Mouse (Mus musculus): ENCODE measurements at regions not wholly inside any gene's neighbourhood (a gene's known extent, or its start where the extent isn't known, plus 50 kb on each side); places are given as distances from the start of the nearest gene placed in this dataset.

GRCm38 (mm10) chr8:89211931-89212330, 168.0 kb upstream of the Sall1 start:
- Histone ChIP-seq H3K4me3 (ENCODE audit: low read depth, low read length) (no peak overlapping the region), H3K27me3 (ENCODE audit: insufficient read depth, low read length) (no peaks in the 10 kb centered on the region), H3K4me2 (no peak overlapping the region), H3K9me3 (ENCODE audit: low read depth, low read length) (no peaks in the 10 kb centered on the region), H3K9ac (no peak overlapping the region), H3K36me3 (ENCODE audit: insufficient read depth) (no peaks in the 10 kb centered on the region), H3K27ac (ENCODE audit: low read depth) (no peak overlapping the region), H3K4me1 (ENCODE audit: insufficient read depth) (no peaks in the 10 kb centered on the region)
- ATAC-seq (ENCODE audit: insufficient read depth) (no peak), DNase-seq (no peak)
- 79% methylated on average over 3 of the region's 3 CpGs for WGBS
- TF ChIP-seq CTCF (IDR thresholded peaks at IDR 0.05; ENCODE audit: low read depth): no peak

- H3K9me3 ChIP-seq (ENCODE audit: low read depth, low read length): no peaks in the 10 kb centered on the region
- peak; percentile 15 for DNase-seq
- no peaks in the 10 kb centered on the region for H3K27me3 ChIP-seq (ENCODE audit: insufficient read depth, low read length)
- H3K4me2 ChIP-seq: no peak overlapping the region
- H3K4me1 ChIP-seq (ENCODE audit: insufficient read depth): no peaks in the 10 kb centered on the region
- ATAC-seq (ENCODE audit: insufficient read depth): peak; percentile 56
- H3K27ac ChIP-seq (ENCODE audit: low read depth): no peak overlapping the region
- H3K4me3 ChIP-seq (ENCODE audit: low read depth, low read length): no peak overlapping the region
- H3K9ac ChIP-seq: no peak overlapping the region
- TF ChIP-seq CTCF (IDR thresholded peaks at IDR 0.05; ENCODE audit: low read depth): no peak
- no peaks in the 10 kb centered on the region for H3K36me3 ChIP-seq (ENCODE audit: insufficient read depth)
- WGBS: 42% methylated on average over 1 of the region's 1 CpGs
These were observed 166.7 kb upstream of the Sall1 start for GRCm38 (mm10) chr8:89210684-89211083.

GRCm38 (mm10) chr8:89207891-89208290, 163.9 kb upstream of the Sall1 start:
- WGBS: 63% methylated on average over 2 of the region's 2 CpGs
- no peak for TF ChIP-seq CTCF (IDR thresholded peaks at IDR 0.05; ENCODE audit: low read depth)

GRCm38 (mm10) chr8:89202484-89203096, 158.6 kb upstream of the Sall1 start:
- H3K4me1 ChIP-seq (ENCODE audit: insufficient read depth): no peaks in the 10 kb centered on the region
- no peaks in the 10 kb centered on the region for H3K36me3 ChIP-seq (ENCODE audit: insufficient read depth)
- DNase-seq (peak; percentile 22), ATAC-seq (ENCODE audit: insufficient read depth) (no peak)
- WGBS: 64% methylated on average over 5 of the region's 5 CpGs
- no peaks in the 10 kb centered on the region for H3K9me3 ChIP-seq (ENCODE audit: low read depth, low read length)
- no peaks in the 10 kb centered on the region for H3K27me3 ChIP-seq (ENCODE audit: insufficient read depth, low read length)
- H3K27ac ChIP-seq (ENCODE audit: low read depth): no peak overlapping the region
- no peak overlapping the region for H3K4me3 ChIP-seq (ENCODE audit: low read depth, low read length)
- H3K9ac ChIP-seq: no peak overlapping the region
- TF ChIP-seq CTCF (IDR thresholded peaks at IDR 0.05; ENCODE audit: low read depth): no peak
- no peak overlapping the region for H3K4me2 ChIP-seq

More at GRCm38 (mm10) chr8:89207891-89208290, 163.9 kb upstream of the Sall1 start:
- no peak overlapping the region for H3K27ac ChIP-seq (ENCODE audit: low read depth)
- H3K4me3 ChIP-seq (ENCODE audit: low read depth, low read length): no peak overlapping the region
- no peaks in the 10 kb centered on the region for H3K36me3 ChIP-seq (ENCODE audit: insufficient read depth)
- no peak overlapping the region for H3K9ac ChIP-seq
- H3K27me3 ChIP-seq (ENCODE audit: insufficient read depth, low read length): no peaks in the 10 kb centered on the region
- DNase-seq: no peak
- H3K9me3 ChIP-seq (ENCODE audit: low read depth, low read length): no peaks in the 10 kb centered on the region
- ATAC-seq (ENCODE audit: insufficient read depth): no peak
- H3K4me2 ChIP-seq: no peak overlapping the region
- no peaks in the 10 kb centered on the region for H3K4me1 ChIP-seq (ENCODE audit: insufficient read depth)

GRCm38 (mm10) chr8:89200301-89200700, 156.3 kb upstream of the Sall1 start:
- H3K9me3 ChIP-seq (ENCODE audit: low read depth, low read length): no peaks in the 10 kb centered on the region
- no peak overlapping the region for H3K27ac ChIP-seq (ENCODE audit: low read depth)
- no peaks in the 10 kb centered on the region for H3K36me3 ChIP-seq (ENCODE audit: insufficient read depth)
- H3K27me3 ChIP-seq (ENCODE audit: insufficient read depth, low read length): no peaks in the 10 kb centered on the region
- no peak for TF ChIP-seq CTCF (IDR thresholded peaks at IDR 0.05; ENCODE audit: low read depth)
- DNase-seq: peak; percentile 8
- no peak overlapping the region for H3K4me2 ChIP-seq
- no peak overlapping the region for H3K4me3 ChIP-seq (ENCODE audit: low read depth, low read length)
- 49% methylated on average over 2 of the region's 2 CpGs for WGBS
- no peak overlapping the region for H3K9ac ChIP-seq
- no peak for ATAC-seq (ENCODE audit: insufficient read depth)
- no peaks in the 10 kb centered on the region for H3K4me1 ChIP-seq (ENCODE audit: insufficient read depth)

GRCm38 (mm10) chr8:89185314-89185713, 141.4 kb upstream of the Sall1 start:
- Histone ChIP-seq H3K9me3 (ENCODE audit: low read depth, low read length) (no peaks in the 10 kb centered on the region), H3K4me1 (ENCODE audit: insufficient read depth) (no peaks in the 10 kb centered on the region), H3K27me3 (ENCODE audit: insufficient read depth, low read length) (no peaks in the 10 kb centered on the region), H3K9ac (no peak overlapping the region), H3K4me2 (peak overlapping the region; percentile 10), H3K4me3 (ENCODE audit: low read depth, low read length) (no peak overlapping the region), H3K36me3 (ENCODE audit: insufficient read depth) (no peaks in the 10 kb centered on the region), H3K27ac (ENCODE audit: low read depth) (no peak overlapping the region)
- DNase-seq (peak; percentile 67), ATAC-seq (ENCODE audit: insufficient read depth) (peak; percentile 83)
- WGBS: 17% methylated on average over 17 of the region's 17 CpGs
- no peak for TF ChIP-seq CTCF (IDR thresholded peaks at IDR 0.05; ENCODE audit: low read depth)

- H3K4me2 ChIP-seq: no peak overlapping the region
- H3K9me3 ChIP-seq (ENCODE audit: low read depth, low read length): no peaks in the 10 kb centered on the region
- no peak overlapping the region for H3K4me3 ChIP-seq (ENCODE audit: low read depth, low read length)
- H3K9ac ChIP-seq: no peak overlapping the region
- ATAC-seq (ENCODE audit: insufficient read depth) (no peak), DNase-seq (no peak)
- H3K36me3 ChIP-seq (ENCODE audit: insufficient read depth): no peaks in the 10 kb centered on the region
- no peak for TF ChIP-seq CTCF (IDR thresholded peaks at IDR 0.05; ENCODE audit: low read depth)
- WGBS: 88% methylated on average over 7 of the region's 7 CpGs
- H3K27me3 ChIP-seq (ENCODE audit: insufficient read depth, low read length): no peaks in the 10 kb centered on the region
- no peaks in the 10 kb centered on the region for H3K4me1 ChIP-seq (ENCODE audit: insufficient read depth)
- H3K27ac ChIP-seq (ENCODE audit: low read depth): no peak overlapping the region
These were observed 131.7 kb upstream of the Sall1 start for GRCm38 (mm10) chr8:89175631-89176030.
